Mouse (Mus musculus): ENCODE data around the gene Klhl40. TPM values are rescaled to one million over a fixed set of nuclear protein-coding genes. Genes with fewer than 3 reads are reported as not detected.

Klhl40 gene
- polyA plus RNA-seq, 1 experiment from 2014 or later = 1.9 TPM

DNA sequence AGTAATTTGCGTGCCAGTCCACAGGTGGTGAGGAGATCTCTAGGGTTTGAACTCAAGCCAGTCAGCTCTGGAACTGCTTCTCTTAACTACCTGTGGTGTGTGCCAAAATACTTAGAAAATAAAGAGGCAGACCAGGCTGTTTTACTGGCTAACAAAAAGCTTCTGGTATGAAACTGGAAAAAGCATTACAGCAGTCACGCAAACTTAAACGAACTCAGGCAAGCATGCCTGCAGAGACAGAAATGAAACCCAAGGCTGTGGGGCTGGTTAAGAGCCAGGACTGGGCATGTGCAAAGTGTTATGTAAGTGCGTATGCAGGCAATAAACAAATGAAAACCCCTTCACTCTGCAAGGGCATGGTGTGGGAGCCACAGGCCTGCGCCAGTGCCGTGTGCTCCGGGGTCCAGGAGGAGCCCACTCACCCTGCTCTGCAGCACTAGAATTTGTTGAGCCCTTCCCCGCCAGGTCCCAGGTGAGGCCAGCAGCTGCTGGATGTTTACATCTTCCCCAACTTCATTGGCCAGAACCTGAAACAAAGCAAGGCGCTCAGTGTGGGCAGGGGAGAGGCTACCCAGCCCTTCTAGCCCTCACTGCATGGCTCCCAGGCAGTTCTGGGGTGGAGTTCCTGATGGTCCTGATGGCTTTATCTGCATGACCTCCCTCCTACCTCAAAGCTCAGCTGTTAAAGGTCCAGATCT lies 41.8 kb downstream of the Klhl40 start:
- H3K9ac ChIP-seq = no peak overlapping the region
- no peaks in the 10 kb centered on the region for H3K27me3 ChIP-seq (replicated peaks)
- WGBS = 77% methylated on average over 9 of the region's 9 CpGs
- no peaks in the 10 kb centered on the region for H3K36me3 ChIP-seq (replicated peaks)
- H3K4me2 ChIP-seq = no peak overlapping the region
- peaks cover 11% of the 10 kb centered on the region; the same call in 1 of the 2 replicates for H3K4me1 ChIP-seq
- ATAC-seq (replicated peaks) = no peak
- no peaks in the 10 kb centered on the region for H3K9me3 ChIP-seq
- H3K4me3 ChIP-seq = no peak overlapping the region
- 0 out of 2 replicates have a peak overlapping the region, but pooled peaks have one; percentile 13 for H3K27ac ChIP-seq

DNA sequence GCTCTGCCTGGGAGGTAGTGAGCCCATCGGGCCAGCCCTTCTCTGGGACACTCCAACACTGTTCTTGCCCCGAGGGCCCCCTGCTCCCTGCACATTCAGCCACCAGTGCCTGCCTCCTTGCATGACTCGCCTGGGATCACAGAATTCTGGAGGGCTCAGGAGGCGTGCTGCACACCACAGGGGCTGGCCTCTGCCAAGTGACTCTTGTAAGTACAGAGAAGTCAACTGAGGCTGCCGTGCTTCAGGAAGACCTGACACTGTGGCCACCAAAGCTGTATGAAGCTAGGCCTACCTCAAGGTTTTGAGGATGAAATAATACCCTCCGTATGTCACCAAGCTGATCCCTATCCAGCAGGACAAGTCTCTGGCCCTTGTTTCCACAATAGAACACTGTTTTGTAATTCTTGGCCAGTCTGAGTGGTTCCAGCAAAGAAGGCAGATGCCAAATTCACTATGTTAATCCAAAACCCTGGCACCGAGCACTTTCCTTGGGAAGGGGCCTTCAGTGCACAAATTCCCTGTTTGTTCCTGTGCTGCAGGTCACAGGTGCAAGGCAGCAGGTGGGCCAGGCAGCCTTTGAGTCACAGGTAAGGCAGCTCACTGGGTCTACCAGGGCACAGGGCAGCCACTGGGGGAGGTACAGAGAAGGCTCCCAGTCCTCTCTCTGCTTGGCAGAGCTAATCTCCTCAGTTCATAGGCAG lies 42.5 kb downstream of the Klhl40 start:
- no peak for ATAC-seq (replicated peaks)
- H3K9ac ChIP-seq = no peak overlapping the region
- no peaks in the 10 kb centered on the region for H3K27me3 ChIP-seq (replicated peaks)
- no peak overlapping the region for H3K4me2 ChIP-seq
- H3K4me1 ChIP-seq = peaks cover 11% of the 10 kb centered on the region; the same call in 1 of the 2 replicates
- 0 out of 2 replicates have a peak overlapping the region, but pooled peaks have one; percentile 13 for H3K27ac ChIP-seq
- H3K36me3 ChIP-seq (replicated peaks) = no peaks in the 10 kb centered on the region
- 48% methylated on average over 7 of the region's 7 CpGs for WGBS
- H3K4me3 ChIP-seq = no peak overlapping the region
- no peaks in the 10 kb centered on the region for H3K9me3 ChIP-seq

DNA sequence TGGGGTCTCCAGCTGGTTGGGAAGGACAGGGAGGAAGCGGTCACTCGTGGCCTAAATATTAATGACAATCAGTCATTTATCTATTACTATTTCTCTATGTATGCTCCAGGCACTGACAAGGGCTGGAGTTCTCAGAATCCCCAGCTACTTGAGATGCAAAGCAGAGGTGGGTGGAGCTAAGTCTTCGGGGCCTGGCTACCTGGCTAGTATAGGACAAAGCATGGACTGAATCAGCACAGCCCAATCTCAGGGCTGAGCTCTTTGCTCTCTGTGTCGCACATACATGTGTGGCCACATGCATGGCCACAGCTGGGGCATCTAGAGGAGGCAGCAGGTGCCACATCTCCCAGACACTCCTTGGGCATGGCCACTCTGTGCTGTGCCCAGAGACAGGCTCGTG lies 43.4 kb downstream of the Klhl40 start:
- peaks cover 11% of the 10 kb centered on the region; the same call in 1 of the 2 replicates for H3K4me1 ChIP-seq
- no peaks in the 10 kb centered on the region for H3K9me3 ChIP-seq
- H3K4me3 ChIP-seq = no peak overlapping the region
- H3K27ac ChIP-seq = no peak overlapping the region
- WGBS = 69% methylated on average over 5 of the region's 5 CpGs
- H3K27me3 ChIP-seq (replicated peaks) = no peaks in the 10 kb centered on the region
- no peaks in the 10 kb centered on the region for H3K36me3 ChIP-seq (replicated peaks)
- no peak overlapping the region for H3K9ac ChIP-seq
- no peak overlapping the region for H3K4me2 ChIP-seq
- ATAC-seq (replicated peaks) = no peak

DNA sequence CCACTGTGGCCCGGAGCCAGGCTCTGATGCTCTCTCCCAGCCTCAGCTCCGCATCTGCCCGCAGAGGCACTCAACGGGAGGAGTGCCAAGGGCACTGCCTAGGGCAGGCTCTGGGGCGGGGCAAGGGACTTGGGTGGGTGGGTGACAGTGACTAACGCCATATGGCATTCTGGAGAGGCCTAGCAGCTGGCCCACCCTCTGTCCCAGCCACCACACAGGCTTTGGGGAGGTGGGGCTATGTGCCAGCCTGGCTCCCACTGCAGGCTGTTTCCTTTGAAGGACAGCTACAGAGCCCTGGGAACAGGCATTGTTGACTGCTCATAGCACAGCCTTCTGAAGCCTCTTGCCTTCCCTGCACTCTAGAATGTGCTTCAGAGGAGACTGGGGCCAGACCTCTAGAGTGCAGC lies 45.2 kb downstream of the Klhl40 start:
- ATAC-seq (replicated peaks) = peak; percentile 69
- Histone ChIP-seq H3K4me2 (no peak overlapping the region), H3K4me1 (peaks cover 11% of the 10 kb centered on the region; the same call in 1 of the 2 replicates), H3K9ac (no peak overlapping the region), H3K4me3 (no peak overlapping the region), H3K9me3 (no peaks in the 10 kb centered on the region), H3K27me3 (replicated peaks) (no peaks in the 10 kb centered on the region), H3K36me3 (replicated peaks) (no peaks in the 10 kb centered on the region), H3K27ac (peak overlapping the region; percentile 62)
- 55% methylated on average over 6 of the region's 6 CpGs for WGBS

DNA sequence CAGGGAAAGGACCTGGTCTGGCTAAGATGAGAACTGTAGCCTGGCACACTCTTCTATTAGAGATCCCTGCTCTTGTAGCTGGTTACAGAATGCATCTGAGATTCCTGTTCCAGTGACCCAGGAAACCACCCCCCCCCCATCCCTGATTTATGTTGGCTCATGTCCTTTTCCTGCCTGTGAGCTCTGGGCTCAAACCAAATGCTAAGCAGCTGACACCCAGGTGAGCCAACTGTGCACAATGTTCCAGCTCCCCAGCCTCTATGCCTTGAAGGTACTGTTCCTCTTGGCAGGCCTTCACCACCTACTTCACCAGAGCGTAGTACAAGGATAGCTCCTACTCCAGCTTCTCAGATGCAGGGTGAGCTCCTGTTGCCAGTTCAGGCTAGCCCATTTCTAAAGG lies 45.6 kb downstream of the Klhl40 start:
- H3K4me2 ChIP-seq = no peak overlapping the region
- H3K27ac ChIP-seq = peak overlapping the region; percentile 62
- ATAC-seq (replicated peaks) = no peak; the same call in 1 of the 2 replicates
- H3K4me3 ChIP-seq = no peak overlapping the region
- no peaks in the 10 kb centered on the region for H3K27me3 ChIP-seq (replicated peaks)
- no peak overlapping the region for H3K9ac ChIP-seq
- 90% methylated on average over 1 of the region's 1 CpGs for WGBS
- H3K36me3 ChIP-seq (replicated peaks) = no peaks in the 10 kb centered on the region
- H3K4me1 ChIP-seq = peaks cover 11% of the 10 kb centered on the region; the same call in 1 of the 2 replicates
- H3K9me3 ChIP-seq = no peaks in the 10 kb centered on the region

DNA sequence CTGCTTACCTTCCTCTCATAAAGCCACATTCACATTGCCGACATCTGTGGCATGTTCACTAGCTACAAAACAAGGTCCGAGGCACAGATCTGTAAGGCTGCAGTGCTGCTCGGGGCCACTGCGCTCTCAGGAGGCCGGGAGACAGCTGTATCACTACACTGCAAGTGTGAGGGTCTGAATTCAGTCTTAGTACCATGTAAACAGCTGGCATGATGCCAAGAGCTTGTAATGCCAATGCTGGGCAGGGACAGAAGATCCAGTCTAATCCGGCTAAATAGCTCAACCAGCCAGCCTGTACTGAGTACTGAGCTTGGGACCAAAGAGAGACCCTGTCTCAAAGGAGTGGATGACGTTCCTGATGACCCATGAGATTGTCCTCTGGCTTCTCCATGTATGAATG lies 46.6 kb downstream of the Klhl40 start:
- H3K4me1 ChIP-seq = peaks cover 11% of the 10 kb centered on the region; the same call in 1 of the 2 replicates
- H3K4me3 ChIP-seq = no peak overlapping the region
- ATAC-seq (replicated peaks) = no peak; the same call in 1 of the 2 replicates
- WGBS = 58% methylated on average over 7 of the region's 7 CpGs
- no peaks in the 10 kb centered on the region for H3K27me3 ChIP-seq (replicated peaks)
- no peak overlapping the region for H3K9ac ChIP-seq
- no peaks in the 10 kb centered on the region for H3K9me3 ChIP-seq
- H3K27ac ChIP-seq = no peak overlapping the region
- no peaks in the 10 kb centered on the region for H3K36me3 ChIP-seq (replicated peaks)
- no peak overlapping the region for H3K4me2 ChIP-seq

DNA sequence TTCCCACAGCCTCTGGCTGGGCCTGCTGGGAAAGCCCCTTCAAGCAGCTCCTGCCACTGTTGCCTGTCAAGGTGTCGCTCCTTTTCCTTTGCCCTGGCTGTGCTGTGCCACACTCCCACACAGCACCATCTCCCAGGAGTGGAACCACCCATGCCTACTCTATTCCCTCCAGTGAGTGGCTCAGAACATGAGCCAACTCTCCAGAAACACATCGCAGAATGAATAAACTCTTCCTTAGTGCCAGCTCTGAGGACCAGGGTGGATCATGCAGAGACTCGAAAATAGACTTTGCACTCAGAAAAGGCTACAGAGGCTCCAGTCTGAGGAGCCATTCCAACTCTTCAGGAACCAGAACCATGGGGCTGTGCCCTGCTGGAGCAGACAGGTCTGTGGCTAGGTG lies 48.9 kb downstream of the Klhl40 start:
- H3K9me3 ChIP-seq = no peaks in the 10 kb centered on the region
- peaks cover 6% of the 10 kb centered on the region; the same call in 1 of the 2 replicates for H3K4me1 ChIP-seq
- H3K36me3 ChIP-seq (replicated peaks) = no peaks in the 10 kb centered on the region
- H3K27me3 ChIP-seq (replicated peaks) = no peaks in the 10 kb centered on the region
- no peak overlapping the region for H3K4me2 ChIP-seq
- H3K4me3 ChIP-seq = no peak overlapping the region
- no peak overlapping the region for H3K9ac ChIP-seq
- WGBS = 90% methylated on average over 3 of the region's 3 CpGs
- no peak overlapping the region for H3K27ac ChIP-seq
- no peak for ATAC-seq (replicated peaks)

DNA sequence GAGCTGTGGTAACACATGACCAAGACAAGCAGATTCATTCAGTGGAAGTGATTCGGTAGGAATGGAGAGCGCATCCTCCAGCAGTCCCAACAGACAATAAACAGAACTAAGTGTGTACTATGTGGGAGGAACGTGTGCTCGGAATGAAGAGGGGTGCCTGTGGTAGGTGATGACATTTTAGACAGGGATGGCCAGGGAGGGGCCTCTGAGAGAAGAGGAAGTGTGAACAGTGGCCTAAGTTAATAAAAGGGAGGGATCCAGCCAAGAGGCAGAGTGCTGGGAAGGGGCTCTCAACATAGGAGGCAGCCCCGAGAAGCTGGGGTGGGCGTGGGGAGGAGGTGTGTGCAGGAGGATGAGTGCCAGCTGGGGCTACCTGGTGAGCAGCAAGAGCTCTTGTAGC lies 50.9 kb downstream of the Klhl40 start:
- Histone ChIP-seq H3K36me3 (replicated peaks) (no peaks in the 10 kb centered on the region), H3K4me3 (no peak overlapping the region), H3K4me2 (no peak overlapping the region), H3K9me3 (no peaks in the 10 kb centered on the region), H3K4me1 (no peaks in the 10 kb centered on the region), H3K27ac (no peak overlapping the region), H3K9ac (no peak overlapping the region), H3K27me3 (replicated peaks) (no peaks in the 10 kb centered on the region)
- 79% methylated on average over 6 of the region's 6 CpGs for WGBS
- no peak for ATAC-seq (replicated peaks)

DNA sequence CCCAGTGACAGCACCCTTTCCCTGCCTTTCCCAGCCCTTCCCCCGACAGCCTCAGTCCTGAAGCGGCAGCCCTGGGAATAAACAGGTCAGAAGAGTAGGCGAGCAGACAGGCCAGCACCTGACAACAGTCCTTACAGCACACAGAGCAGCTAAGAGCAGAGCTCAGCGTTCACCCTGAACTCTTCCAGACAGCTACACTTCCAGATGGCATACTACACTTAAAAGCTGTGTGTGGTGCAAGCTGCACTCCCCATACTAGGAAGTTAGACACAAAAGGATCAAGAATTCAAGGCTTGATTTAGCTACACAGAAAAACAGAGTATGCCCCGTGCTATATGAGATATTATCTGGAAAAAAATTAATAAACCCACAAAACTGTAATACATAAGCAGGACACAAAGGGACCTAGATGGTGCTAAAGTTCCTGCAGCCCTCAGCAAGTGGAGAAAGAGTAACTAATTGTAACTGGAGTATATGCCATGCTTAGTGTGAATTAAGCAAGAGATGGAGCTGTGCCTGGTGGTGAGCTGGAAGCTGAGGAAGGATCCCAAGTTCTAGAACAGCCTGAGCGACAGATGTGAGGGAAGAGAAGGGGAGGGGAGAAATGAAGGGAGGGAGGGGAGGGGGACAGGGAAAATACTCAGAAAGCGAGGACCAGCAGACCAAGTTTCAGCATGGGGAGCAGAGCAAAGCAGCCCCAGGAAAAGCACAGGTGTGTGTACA lies 52.0 kb downstream of the Klhl40 start:
- WGBS = 77% methylated on average over 7 of the region's 7 CpGs
- Histone ChIP-seq H3K36me3 (replicated peaks) (no peaks in the 10 kb centered on the region), H3K4me2 (no peak overlapping the region), H3K9ac (no peak overlapping the region), H3K27ac (no peak overlapping the region), H3K9me3 (no peaks in the 10 kb centered on the region), H3K27me3 (replicated peaks) (no peaks in the 10 kb centered on the region), H3K4me3 (no peak overlapping the region), H3K4me1 (no peaks in the 10 kb centered on the region)
- ATAC-seq (replicated peaks) = no peak

DNA sequence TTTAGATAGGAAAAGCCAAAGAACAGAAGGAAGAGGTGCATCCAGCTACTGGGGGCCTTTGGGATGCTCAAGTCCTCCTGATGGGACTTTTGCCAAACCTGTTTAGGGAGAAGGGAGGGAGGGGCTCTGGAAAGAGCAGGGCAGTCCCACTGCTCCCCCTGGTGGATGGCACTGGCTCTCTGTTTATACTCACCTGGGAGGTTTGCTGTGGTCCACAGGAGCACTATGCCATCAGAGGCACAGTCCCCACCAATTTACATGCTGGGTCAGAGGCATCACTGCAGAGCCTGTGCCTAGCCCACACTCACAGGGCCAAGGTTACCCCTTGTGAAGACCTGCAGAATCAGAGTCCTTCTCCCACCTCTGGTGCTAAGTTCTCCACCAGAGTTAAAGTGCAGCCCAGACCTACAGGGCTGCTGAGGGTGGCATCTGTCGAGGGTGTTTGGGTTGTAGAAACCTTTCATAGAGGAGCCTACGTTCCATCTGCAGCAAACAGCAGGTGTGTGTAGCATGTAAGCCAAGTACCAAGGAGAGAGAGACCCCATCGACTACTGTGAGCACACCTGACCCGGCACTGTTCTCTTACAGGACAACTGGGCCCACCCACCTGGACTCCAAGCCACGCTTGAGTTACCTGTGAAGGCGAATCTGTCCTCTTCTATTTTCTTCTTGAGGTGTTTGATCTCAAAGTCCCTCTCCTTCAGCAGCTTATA lies 53.0 kb downstream of the Klhl40 start:
- H3K27ac ChIP-seq = no peak overlapping the region
- H3K4me2 ChIP-seq = no peak overlapping the region
- no peak overlapping the region for H3K9ac ChIP-seq
- H3K4me1 ChIP-seq = no peaks in the 10 kb centered on the region
- H3K9me3 ChIP-seq = no peaks in the 10 kb centered on the region
- no peaks in the 10 kb centered on the region for H3K27me3 ChIP-seq (replicated peaks)
- no peak for ATAC-seq (replicated peaks)
- WGBS = 77% methylated on average over 6 of the region's 6 CpGs
- no peaks in the 10 kb centered on the region for H3K36me3 ChIP-seq (replicated peaks)
- no peak overlapping the region for H3K4me3 ChIP-seq

DNA sequence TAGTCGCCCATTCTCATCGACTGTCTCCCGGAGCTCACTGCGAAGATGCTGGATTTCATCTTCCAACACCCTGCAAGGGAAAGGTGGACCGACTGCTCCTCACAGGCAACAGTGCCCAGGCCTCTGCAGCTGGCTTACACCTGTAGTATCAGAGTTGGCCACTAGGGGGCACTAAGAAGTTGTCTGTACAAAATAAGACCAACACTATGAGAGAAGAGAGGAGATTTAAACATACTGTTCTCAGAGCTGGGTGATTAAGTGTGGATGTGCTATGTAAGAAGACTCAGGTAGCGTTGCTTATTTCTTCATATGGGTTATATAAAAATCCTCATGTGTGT lies 53.5 kb downstream of the Klhl40 start:
- no peak overlapping the region for H3K4me2 ChIP-seq
- 0 out of 2 replicates have a peak, but pooled peaks have one; percentile 37 for ATAC-seq (replicated peaks)
- H3K27ac ChIP-seq = no peak overlapping the region
- WGBS = 36% methylated on average over 6 of the region's 6 CpGs
- H3K27me3 ChIP-seq (replicated peaks) = no peaks in the 10 kb centered on the region
- no peaks in the 10 kb centered on the region for H3K36me3 ChIP-seq (replicated peaks)
- no peaks in the 10 kb centered on the region for H3K9me3 ChIP-seq
- no peaks in the 10 kb centered on the region for H3K4me1 ChIP-seq
- H3K9ac ChIP-seq = no peak overlapping the region
- H3K4me3 ChIP-seq = no peak overlapping the region

Data from midbrain, embryonic 15.5 days (tissue).